Mouse (Mus musculus) intestine, embryonic 16.5 days (tissue): ENCODE results near the gene Bin2. TPM values are rescaled to one million over a fixed set of nuclear protein-coding genes. Genes with fewer than 3 reads are reported as not detected.

Source experiments
- ATAC-seq: fragments of 200-750 bp; cut with Nextera tagmentation; 2 replicates; pipeline ENCODE4 v1.8.0; 2017; ENCODE audit warnings: moderate TSS enrichment, moderate library complexity
- H3K27ac ChIP-seq: fragments of 300-500 bp; sonication (generic); 2 replicates; pipeline ENCODE4 v1.5.1; 2014; ENCODE audit warnings: mild to moderate bottlenecking, low read length
- H3K27me3 ChIP-seq: fragments of 300-500 bp; sonication (generic); replicated peaks from 2 replicates; pipeline ENCODE4 v1.6.1; 2014; ENCODE audit warnings: low read length, control low read depth, mixed read lengths; ENCODE audit not compliant: control insufficient read depth, insufficient read depth
- H3K36me3 ChIP-seq: fragments of 300-500 bp; sonication (generic); 2 replicates; pipeline ENCODE4 v1.6.1; 2014; ENCODE audit warnings: low read length, control low read depth; ENCODE audit not compliant: control insufficient read depth, insufficient read depth
- H3K4me1 ChIP-seq: fragments of 300-500 bp; sonication (generic); 2 replicates; pipeline ENCODE4 v1.6.1; 2014; ENCODE audit warnings: low read length, control low read depth, mixed read lengths; ENCODE audit not compliant: control insufficient read depth, insufficient read depth
- H3K4me2 ChIP-seq: fragments of 300-500 bp; sonication (generic); 2 replicates; pipeline ENCODE4 v1.6.1; 2014; ENCODE audit warnings: low read depth, low read length, control low read depth
- H3K4me3 ChIP-seq: fragments of 300-500 bp; sonication (generic); 2 replicates; pipeline ENCODE4 v1.5.1; 2014; ENCODE audit warnings: mild to moderate bottlenecking, low read length
- H3K9ac ChIP-seq: fragments of 300-500 bp; sonication (generic); 2 replicates; pipeline ENCODE4 v1.6.1; 2014; ENCODE audit warnings: low read depth, low read length
- H3K9me3 ChIP-seq: fragments of 300-500 bp; sonication (generic); 2 replicates; pipeline ENCODE4 v1.6.1; 2016; ENCODE audit warnings: low read length, control low read depth; ENCODE audit not compliant: control insufficient read depth
- WGBS: fragments of 180-500 bp; shearing (Covaris S2); extraction: QIAGEN DNeasy Blood & Tissue Kit; methylation state at CpG from one replicate; pipeline ENCODE4 v1.1.7; 2014; 5-methylcytosine and 5-hydroxymethylcytosine counted together
- polyA plus RNA-seq: library from polyadenylated mRNA; unstranded; fragments of >200 nt; fragmentation: Nextera tagmentation; extraction: Ambion mirVana; gene quantifications from 2 replicates; pipeline ENCODE4 v1.2.1, GENCODE M21; 2015

Gene Bin2
- polyA plus RNA-seq, 1 experiment from 2014 or later: 9.2 TPM

- no peaks in the 10 kb centered on the region for H3K27me3 ChIP-seq
- no peak overlapping the region for H3K4me2 ChIP-seq
- no peaks in the 10 kb centered on the region for H3K9me3 ChIP-seq
- H3K4me3 ChIP-seq: no peak overlapping the region
- no peak overlapping the region for H3K9ac ChIP-seq
- no peak overlapping the region for H3K27ac ChIP-seq
- H3K36me3 ChIP-seq: no peaks in the 10 kb centered on the region
- 76% methylated on average over 6 of the region's 6 CpGs for WGBS
- no peak for ATAC-seq
- H3K4me1 ChIP-seq: peaks cover 7% of the 10 kb centered on the region; the same call in 1 of the 2 replicates
These were observed 23.2 kb downstream of the Bin2 start for GRCm38 (mm10) chr15:100646161-100646560.

DNA sequence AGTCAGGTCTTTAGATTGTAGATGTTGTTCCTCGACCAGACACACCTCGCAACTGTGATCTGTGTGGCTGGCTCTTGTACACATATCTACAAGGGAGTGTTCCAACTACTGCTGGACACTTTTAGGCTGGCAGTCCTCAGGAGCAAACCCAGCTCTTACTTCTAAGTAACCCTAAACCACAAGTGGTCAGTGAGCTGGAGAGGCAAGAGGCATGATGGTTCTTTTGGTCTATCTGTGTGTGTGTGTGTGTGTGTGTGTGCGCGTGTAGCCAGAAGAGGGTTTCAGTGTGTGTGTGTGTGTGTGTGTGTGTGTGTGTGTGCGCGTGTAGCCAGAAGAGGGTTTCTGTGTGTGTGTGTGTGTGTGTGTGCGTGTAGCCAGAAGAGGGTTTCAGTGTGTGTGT lies 26.9 kb downstream of the Bin2 start:
- Histone ChIP-seq H3K36me3 (no peaks in the 10 kb centered on the region), H3K9me3 (no peaks in the 10 kb centered on the region), H3K4me3 (no peak overlapping the region), H3K27ac (no peak overlapping the region), H3K4me1 (peaks cover 23% of the 10 kb centered on the region), H3K9ac (no peak overlapping the region), H3K27me3 (0 out of 2 replicates have a peak, but pooled peaks cover under 1% of the 10 kb centered on the region), H3K4me2 (no peak overlapping the region)
- no peak for ATAC-seq
- 86% methylated on average over 7 of the region's 7 CpGs for WGBS

DNA sequence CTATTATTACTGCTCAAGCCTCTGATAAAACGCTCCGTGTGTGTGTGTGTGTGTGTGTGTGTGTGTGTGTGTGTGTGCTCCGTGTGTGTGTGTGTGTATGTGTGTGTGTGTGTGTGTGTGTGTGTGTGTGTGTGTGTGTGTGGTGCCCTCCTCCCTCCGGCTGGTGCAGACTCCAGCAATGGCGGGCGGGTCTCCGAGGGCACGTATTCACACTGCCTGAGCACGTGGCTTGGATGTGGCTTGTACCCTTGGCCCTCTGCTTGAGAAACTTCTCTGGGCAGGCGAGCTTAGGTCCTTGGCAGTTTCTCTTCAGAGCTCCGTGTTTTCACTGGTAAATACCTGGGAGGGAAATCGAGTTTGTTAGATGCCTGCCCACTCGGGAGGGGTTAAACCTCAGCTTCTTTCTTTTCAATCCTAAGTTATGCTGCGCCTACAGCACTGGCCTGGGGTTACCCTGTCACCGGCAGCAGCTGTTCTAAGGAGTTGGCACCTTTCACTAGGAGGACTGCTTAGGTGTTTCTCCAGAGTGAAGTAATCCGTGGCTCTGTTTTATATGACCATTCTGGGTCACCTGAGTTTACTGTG lies 28.0 kb downstream of the Bin2 start:
- no peak overlapping the region for H3K27ac ChIP-seq
- no peaks in the 10 kb centered on the region for H3K9me3 ChIP-seq
- no peak for ATAC-seq
- 69% methylated on average over 13 of the region's 16 CpGs for WGBS
- no peak overlapping the region for H3K9ac ChIP-seq
- H3K4me3 ChIP-seq: no peak overlapping the region
- H3K4me2 ChIP-seq: no peak overlapping the region
- H3K27me3 ChIP-seq: peaks cover 8% of the 10 kb centered on the region; the same call in 1 of the 2 replicates
- peaks cover 30% of the 10 kb centered on the region for H3K4me1 ChIP-seq
- no peaks in the 10 kb centered on the region for H3K36me3 ChIP-seq

- peak overlapping the region; percentile 23 for H3K27ac ChIP-seq
- no peak overlapping the region for H3K4me2 ChIP-seq
- no peak overlapping the region for H3K4me3 ChIP-seq
- H3K27me3 ChIP-seq: peaks cover 10% of the 10 kb centered on the region; the same call in 1 of the 2 replicates
- 57% methylated on average over 16 of the region's 16 CpGs for WGBS
- H3K9ac ChIP-seq: no peak overlapping the region
- H3K4me1 ChIP-seq: peaks cover 30% of the 10 kb centered on the region
- peak; percentile 14; the same call in 1 of the 2 replicates for ATAC-seq
- no peaks in the 10 kb centered on the region for H3K9me3 ChIP-seq
- no peaks in the 10 kb centered on the region for H3K36me3 ChIP-seq
These were observed 29.2 kb downstream of the Bin2 start for GRCm38 (mm10) chr15:100639972-100640750.

DNA sequence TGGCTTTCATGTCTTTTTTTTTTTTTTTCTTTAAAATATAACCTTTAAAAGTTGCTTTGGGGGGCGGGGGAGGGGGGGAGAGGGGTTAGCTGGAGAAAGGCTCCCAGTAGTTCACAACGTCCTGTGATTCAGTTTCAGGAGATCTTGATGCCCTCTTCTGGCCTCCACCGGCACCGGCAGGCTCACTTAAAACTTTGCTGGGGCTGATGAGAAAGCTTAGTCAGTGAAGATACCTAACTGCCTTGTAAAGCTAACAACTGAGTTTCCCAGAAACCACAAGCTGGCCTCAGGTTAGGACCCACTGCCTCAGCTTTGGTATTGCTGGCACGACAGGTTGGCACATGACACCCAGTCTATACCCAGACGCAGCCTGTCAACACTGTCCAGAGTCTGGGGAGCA lies 31.7 kb downstream of the Bin2 start:
- no peak overlapping the region; the same call in 1 of the 2 replicates for H3K4me3 ChIP-seq
- H3K4me2 ChIP-seq: 0 out of 2 replicates have a peak overlapping the region, but pooled peaks have one; percentile 85
- H3K9ac ChIP-seq: no peak overlapping the region
- peaks cover 10% of the 10 kb centered on the region; the same call in 1 of the 2 replicates for H3K27me3 ChIP-seq
- H3K9me3 ChIP-seq: no peaks in the 10 kb centered on the region
- no peaks in the 10 kb centered on the region for H3K36me3 ChIP-seq
- WGBS: 19% methylated on average over 6 of the region's 6 CpGs
- no peak overlapping the region for H3K27ac ChIP-seq
- H3K4me1 ChIP-seq: peaks cover 30% of the 10 kb centered on the region
- ATAC-seq: no peak

DNA sequence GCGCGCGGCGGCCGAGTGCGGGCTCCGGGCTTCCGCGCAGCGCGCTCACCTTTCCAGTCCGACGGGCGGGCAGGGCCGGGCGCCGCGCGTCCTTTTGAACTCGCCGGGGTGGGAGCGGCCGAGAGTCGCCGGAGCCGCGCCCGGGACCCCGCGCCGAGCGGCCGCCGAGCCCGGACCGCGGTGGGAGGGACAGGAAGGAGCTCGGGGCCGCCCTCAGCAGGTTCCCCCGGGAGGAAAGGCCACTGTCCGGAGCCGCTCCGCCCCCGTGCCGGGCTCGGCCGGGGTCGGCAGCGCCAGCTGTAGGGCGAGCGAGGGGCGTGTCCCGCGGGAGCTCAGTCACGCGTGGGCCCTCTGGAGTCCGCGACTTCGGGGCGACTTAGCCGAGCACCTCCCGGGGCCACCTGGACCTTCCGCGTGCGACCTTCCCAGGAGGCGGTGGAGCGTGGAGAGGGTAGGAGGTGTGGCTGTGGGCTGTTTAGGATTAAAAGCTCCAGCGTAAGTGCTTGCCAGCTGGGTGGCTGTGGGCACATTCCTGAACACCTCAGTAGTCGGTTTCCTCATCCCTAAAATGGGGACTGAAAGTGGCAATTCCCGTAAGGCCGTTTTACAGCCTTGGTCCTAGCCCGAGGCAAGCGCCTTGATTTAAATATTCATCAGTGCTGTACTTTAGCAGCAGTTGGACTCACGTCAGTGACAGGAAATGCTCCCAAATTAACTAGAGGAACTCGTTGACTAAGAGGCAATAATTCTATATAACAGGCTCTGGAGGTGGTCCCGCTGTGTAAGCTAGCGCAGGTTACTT lies 32.5 kb downstream of the Bin2 start, which contains the start of gene Smagp:
Smagp (minus strand) TSS at position 241 of the 802 bp plus-strand sequence.
- Histone ChIP-seq H3K27ac (peak within 1 kb of the TSS; percentile 72), H3K4me2 (peak within 1 kb of the TSS; percentile 85), H3K36me3 (no peaks in the 10 kb centered on the region), H3K4me3 (peak within 1 kb of the TSS; percentile 63), H3K9ac (peak within 1 kb of the TSS; percentile 84), H3K4me1 (peaks cover 35% of the 10 kb centered on the region), H3K9me3 (no peaks in the 10 kb centered on the region), H3K27me3 (peaks cover 10% of the 10 kb centered on the region; the same call in 1 of the 2 replicates)
- peak; percentile 74 for ATAC-seq
- under 1% methylated on average over 76 of the region's 77 CpGs for WGBS

DNA sequence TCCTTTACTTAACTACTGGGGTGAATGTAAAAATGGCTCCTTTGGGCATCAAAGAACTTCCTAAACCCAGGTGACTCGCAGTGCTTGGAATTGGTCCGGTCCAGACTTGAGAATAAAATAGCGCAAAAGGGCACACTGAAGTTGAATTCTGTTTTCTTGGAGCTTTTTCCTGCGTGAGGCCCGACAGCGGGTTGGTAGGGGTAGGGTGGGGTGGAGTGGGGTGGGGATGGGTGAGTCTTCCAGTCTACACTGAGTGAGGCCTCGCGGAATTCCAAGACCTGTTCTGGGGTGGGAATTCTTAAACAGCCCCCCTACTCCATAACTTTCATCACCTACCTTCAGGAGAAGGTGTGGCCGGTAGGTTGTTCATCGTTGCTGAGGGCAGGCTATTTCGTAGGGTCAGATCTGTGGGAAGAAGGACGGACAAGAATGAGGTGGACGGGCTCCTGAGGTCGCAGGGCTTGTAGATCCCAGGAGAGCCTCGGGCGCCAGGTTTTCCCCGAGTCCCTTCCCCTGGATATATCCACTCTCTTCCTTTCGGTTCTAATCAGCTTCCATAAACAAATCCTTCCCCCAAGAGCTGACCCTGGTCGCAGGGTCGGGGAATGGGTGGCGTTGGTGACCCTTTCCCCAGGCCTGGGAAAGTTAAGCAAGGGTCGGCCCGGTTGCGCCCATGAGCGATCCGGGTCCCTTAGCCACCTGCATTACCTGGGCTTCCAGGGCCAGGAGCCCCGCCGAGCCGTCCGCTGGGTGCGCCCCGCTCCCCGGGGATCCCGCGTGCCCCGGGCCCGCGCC lies 33.3 kb downstream of the Bin2 start:
- peak overlapping the region; percentile 84 for H3K9ac ChIP-seq
- H3K36me3 ChIP-seq: no peaks in the 10 kb centered on the region
- peaks cover 28% of the 10 kb centered on the region for H3K4me1 ChIP-seq
- ATAC-seq: peak; percentile 4; the same call in 1 of the 2 replicates
- peak overlapping the region; percentile 63 for H3K4me3 ChIP-seq
- WGBS: 3% methylated on average over 38 of the region's 38 CpGs
- peak overlapping the region; percentile 72 for H3K27ac ChIP-seq
- peak overlapping the region; percentile 85 for H3K4me2 ChIP-seq
- H3K27me3 ChIP-seq: peaks cover 10% of the 10 kb centered on the region; the same call in 1 of the 2 replicates
- no peaks in the 10 kb centered on the region for H3K9me3 ChIP-seq

GRCm38 (mm10) chr15:100635239-100635638 lies 34.1 kb downstream of the Bin2 start:
- peak overlapping the region; percentile 85 for H3K4me2 ChIP-seq
- H3K36me3 ChIP-seq: no peaks in the 10 kb centered on the region
- no peak overlapping the region for H3K27ac ChIP-seq
- H3K9ac ChIP-seq: 0 out of 2 replicates have a peak overlapping the region, but pooled peaks have one; percentile 84
- no peak for ATAC-seq
- H3K27me3 ChIP-seq: peaks cover 10% of the 10 kb centered on the region; the same call in 1 of the 2 replicates
- H3K4me3 ChIP-seq: peak overlapping the region; percentile 63
- WGBS: 21% methylated on average over 9 of the region's 9 CpGs
- peaks cover 22% of the 10 kb centered on the region for H3K4me1 ChIP-seq
- H3K9me3 ChIP-seq: no peaks in the 10 kb centered on the region
